Mouse (Mus musculus) stomach, embryonic 14.5 days (tissue): ENCODE data around the gene Ddah2. TPM values are rescaled to one million over a fixed set of nuclear protein-coding genes. Genes with fewer than 3 reads are reported as not detected.

Source experiments
- ATAC-seq: fragments of 200-750 bp; cut with Nextera tagmentation; 2 replicates; pipeline ENCODE4 v1.8.0; 2017; ENCODE audit warnings: low read depth, moderate TSS enrichment; ENCODE audit not compliant: insufficient number of reproducible peaks, insufficient read depth, low FRiP score
- H3K27ac ChIP-seq: fragments of 300-500 bp; sonication (generic); 2 replicates; pipeline ENCODE4 v1.5.1; 2014; ENCODE audit warnings: mild to moderate bottlenecking, low read length, moderate library complexity, mixed read lengths
- H3K27me3 ChIP-seq: fragments of 300-500 bp; sonication (generic); 2 replicates; pipeline ENCODE4 v1.6.1; 2014; ENCODE audit warnings: low read length, control low read depth, mixed read lengths; ENCODE audit not compliant: control insufficient read depth, insufficient read depth
- H3K36me3 ChIP-seq: fragments of 300-500 bp; sonication (generic); 2 replicates; pipeline ENCODE4 v1.6.1; 2014; ENCODE audit warnings: mild to moderate bottlenecking, control low read depth, low read length, moderate library complexity, mixed read lengths; ENCODE audit not compliant: control insufficient read depth, insufficient read depth
- H3K4me1 ChIP-seq: fragments of 300-500 bp; sonication (generic); 2 replicates; pipeline ENCODE4 v1.6.1; 2014; ENCODE audit warnings: low read length, control low read depth, mixed read lengths; ENCODE audit not compliant: control insufficient read depth, insufficient read depth
- H3K4me2 ChIP-seq: fragments of 300-500 bp; sonication (generic); replicated peaks from 2 replicates; pipeline ENCODE4 v1.6.1; 2014; ENCODE audit warnings: low read depth, low read length, control low read depth
- H3K4me3 ChIP-seq: fragments of 300-500 bp; sonication (generic); 2 replicates; pipeline ENCODE4 v1.5.1; 2014; ENCODE audit warnings: low read depth, low read length, control low read depth
- H3K9ac ChIP-seq: fragments of 300-500 bp; sonication (generic); replicated peaks from 2 replicates; pipeline ENCODE4 v1.6.1; 2014; ENCODE audit warnings: low read depth, mild to moderate bottlenecking, control low read depth, low read length, moderate library complexity, mixed read lengths
- H3K9me3 ChIP-seq: fragments of 300-500 bp; sonication (generic); 2 replicates; pipeline ENCODE4 v1.6.1; 2016; ENCODE audit warnings: low read depth, low read length, control low read depth; ENCODE audit not compliant: control insufficient read depth
- WGBS: fragments of 180-500 bp; shearing (Covaris S2); extraction: QIAGEN DNeasy Blood & Tissue Kit; methylation state at CpG from one replicate; pipeline ENCODE4 v1.1.7; 2014; 5-methylcytosine and 5-hydroxymethylcytosine counted together
- polyA plus RNA-seq: library from polyadenylated mRNA; unstranded; fragments of >200 nt; fragmentation: Nextera tagmentation; extraction: Ambion mirVana; gene quantifications from 2 replicates; pipeline ENCODE4 v1.2.1, GENCODE M21; 2014

Ddah2 gene
- polyA plus RNA-seq, 1 experiment from 2014 or later = 322 TPM

DNA sequence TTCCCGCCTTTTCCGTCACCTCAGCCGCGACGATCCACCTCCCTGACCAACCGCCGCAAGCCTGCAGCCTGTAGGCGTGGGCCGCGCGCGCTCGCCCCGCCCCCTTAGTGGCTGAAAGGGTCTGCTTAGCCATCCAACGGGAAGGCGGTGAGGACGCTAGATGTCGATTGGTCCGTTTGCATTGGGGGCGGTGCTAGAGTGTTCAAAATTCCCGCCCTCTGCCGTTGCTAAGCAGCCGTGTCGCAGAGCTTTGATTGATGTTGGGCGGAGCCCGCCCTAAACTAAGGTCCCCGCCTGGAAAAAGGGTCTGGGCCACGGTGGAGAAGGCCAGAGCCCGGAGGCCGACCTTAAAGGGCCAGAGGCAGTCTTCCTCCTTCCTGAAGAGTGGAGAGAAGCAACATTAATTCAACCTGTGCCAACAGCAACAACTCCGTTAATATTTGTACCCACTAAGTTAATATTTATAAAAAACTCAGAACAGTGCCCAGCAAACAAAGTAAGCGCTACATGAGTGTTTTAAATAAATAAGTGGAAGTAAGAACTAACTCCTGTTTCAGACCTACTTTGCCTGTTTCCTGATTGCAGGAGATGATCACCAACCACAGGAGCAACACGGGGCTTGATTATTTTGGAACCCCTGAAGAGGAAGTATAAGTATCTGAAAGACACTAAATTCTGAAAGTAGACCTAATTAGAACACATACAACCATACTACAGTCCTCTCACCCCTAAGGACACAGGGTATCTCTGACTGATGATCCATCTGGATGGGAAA, 12.0 kb upstream of the Ddah2 start, which contains the start of gene Msh5:
Msh5 (minus strand) TSS at position 65 of the 775 bp plus-strand sequence.
- Histone ChIP-seq H3K4me3 (peak within 1 kb of the TSS; percentile 61), H3K36me3 (no peaks in the 10 kb centered on the region), H3K9me3 (no peaks in the 10 kb centered on the region), H3K4me2 (peak within 1 kb of the TSS; percentile 98), H3K27me3 (no peaks in the 10 kb centered on the region), H3K9ac (peak within 1 kb of the TSS; percentile 92), H3K4me1 (peaks cover 36% of the 10 kb centered on the region), H3K27ac (peak within 1 kb of the TSS; percentile 100)
- ATAC-seq = peak; percentile 91
- 2% methylated on average over 33 of the region's 33 CpGs for WGBS

DNA sequence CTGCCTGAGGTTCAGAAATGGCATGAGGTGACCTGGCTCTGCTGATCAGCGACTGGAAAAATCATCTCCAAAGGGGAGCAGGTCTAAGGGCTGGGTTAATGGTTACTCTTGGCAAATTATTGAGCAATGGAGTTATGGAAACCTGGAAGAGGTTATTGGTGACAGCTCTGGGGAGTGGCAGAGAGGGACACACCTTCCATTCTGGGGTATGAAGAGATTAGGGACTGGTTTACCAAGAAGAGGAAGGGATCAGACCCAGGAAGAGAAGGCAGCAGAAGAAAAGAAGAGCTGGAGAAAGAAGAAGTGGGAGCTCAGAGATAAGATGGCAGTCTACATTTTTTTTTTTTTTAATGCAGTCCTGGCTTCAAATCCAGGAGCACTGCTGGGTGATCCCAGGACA, 11.1 kb upstream of the Ddah2 start:
- peak overlapping the region; percentile 28 for H3K4me2 ChIP-seq
- 38% methylated on average over 1 of the region's 1 CpGs for WGBS
- peaks cover 42% of the 10 kb centered on the region for H3K4me1 ChIP-seq
- H3K27me3 ChIP-seq = no peaks in the 10 kb centered on the region
- peaks cover 6% of the 10 kb centered on the region for H3K36me3 ChIP-seq
- H3K27ac ChIP-seq = peak overlapping the region; percentile 100
- H3K9me3 ChIP-seq = no peaks in the 10 kb centered on the region
- H3K9ac ChIP-seq = no peak overlapping the region
- no peak for ATAC-seq
- H3K4me3 ChIP-seq = no peak overlapping the region

DNA sequence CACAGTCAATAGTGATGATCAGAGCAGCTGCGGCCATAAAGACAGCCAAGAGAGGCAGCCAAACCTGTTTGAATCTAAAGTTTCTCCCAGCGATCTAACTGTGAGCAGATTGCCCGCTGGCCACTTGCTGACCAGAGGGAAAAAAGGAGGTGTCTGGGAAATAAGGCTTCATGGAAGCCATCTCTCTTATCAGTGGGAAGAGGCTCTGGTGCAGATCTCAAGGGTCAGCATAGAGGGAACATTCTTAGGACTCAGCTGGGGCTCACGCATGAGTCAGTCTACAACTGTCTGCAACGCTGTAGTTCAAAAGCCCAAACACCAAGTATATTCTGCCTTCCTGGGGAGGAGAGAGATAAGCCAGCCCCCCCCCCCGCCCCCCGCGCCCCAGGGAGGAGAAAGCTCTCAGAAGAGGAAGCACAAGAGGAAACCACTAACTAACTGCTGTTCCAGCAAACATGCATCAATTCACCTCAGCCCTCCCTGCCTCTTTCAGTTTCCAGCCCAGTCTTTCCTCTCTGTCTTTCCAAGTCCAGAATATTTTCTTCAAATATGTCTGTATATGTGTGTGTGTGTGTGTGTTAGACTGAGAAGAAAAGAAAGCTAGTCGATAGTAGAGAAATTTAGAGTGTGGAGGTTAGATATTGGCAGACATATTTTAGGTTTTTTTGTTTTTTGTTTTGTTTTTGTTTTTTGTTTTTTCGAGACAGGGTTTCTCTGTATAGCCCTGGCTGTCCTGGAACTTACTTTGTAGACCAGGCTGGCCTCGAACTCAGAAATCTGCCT, 10.5 kb upstream of the Ddah2 start:
- Histone ChIP-seq H3K4me3 (no peak overlapping the region), H3K4me2 (peak overlapping the region; percentile 28), H3K4me1 (peaks cover 46% of the 10 kb centered on the region), H3K27ac (peak overlapping the region; percentile 100), H3K27me3 (no peaks in the 10 kb centered on the region), H3K9me3 (no peaks in the 10 kb centered on the region), H3K36me3 (peaks cover 12% of the 10 kb centered on the region), H3K9ac (no peak overlapping the region)
- ATAC-seq = no peak
- WGBS = 27% methylated on average over 11 of the region's 11 CpGs

DNA sequence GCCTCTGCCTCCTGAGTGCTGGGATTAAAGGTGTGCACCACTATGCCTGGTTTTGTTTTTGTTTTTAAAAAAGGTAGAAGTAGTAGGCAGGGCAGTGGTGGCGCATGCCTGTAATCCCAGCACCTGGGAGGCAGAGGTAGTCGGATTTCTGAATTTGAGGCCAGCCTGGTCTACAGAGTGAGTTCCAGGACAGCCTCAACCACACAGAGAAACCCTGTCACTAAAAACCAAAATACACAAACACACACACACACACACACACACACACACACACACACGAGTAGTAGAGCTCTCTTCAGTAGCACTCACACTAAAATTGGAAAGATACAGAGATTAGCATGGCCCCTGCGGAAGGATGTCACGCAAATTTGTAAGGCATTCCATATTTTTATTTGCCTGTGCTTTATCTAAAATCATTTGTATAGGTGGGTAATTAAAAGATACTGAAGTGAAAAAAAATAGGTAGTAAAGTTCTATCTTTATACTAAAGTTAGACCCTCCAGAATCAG, 9.8 kb upstream of the Ddah2 start:
- 73% methylated on average over 5 of the region's 5 CpGs for WGBS
- no peak for ATAC-seq
- H3K4me3 ChIP-seq = peak overlapping the region; percentile 78; the same call in 1 of the 2 replicates
- H3K27ac ChIP-seq = peak overlapping the region; percentile 100
- H3K4me1 ChIP-seq = peaks cover 46% of the 10 kb centered on the region
- H3K4me2 ChIP-seq = peak overlapping the region; percentile 90
- H3K36me3 ChIP-seq = peaks cover 18% of the 10 kb centered on the region
- H3K9ac ChIP-seq = no peak overlapping the region
- H3K9me3 ChIP-seq = no peaks in the 10 kb centered on the region
- H3K27me3 ChIP-seq = no peaks in the 10 kb centered on the region

DNA sequence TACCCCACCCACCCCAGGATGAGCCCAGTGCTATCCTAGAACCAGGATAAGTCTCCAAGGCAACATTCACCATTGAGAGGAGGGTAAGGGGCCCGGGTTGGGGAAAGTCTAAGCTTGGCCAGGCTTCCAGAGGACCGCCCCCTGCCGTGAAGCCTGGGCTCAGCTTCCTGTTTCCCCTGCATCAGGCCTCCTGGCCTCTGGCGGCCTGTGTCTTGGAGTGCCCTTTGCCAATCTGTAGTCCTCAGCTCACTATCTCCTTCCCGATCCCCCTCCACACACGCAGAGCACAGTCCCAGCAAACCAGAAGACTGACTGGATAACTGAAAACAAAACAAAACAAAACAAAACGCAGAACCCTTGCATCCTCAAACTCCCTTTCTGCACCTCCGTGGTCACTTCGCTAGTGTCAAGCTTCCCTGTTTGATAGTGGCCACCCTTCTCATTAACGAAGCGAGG, 9.2 kb upstream of the Ddah2 start, which contains the start of gene Clic1:
Clic1 (plus strand) TSS at position 406 of the 456 bp plus-strand sequence.
- H3K27me3 ChIP-seq = no peaks in the 10 kb centered on the region
- peak within 1 kb of the TSS; percentile 90 for H3K4me2 ChIP-seq
- peak; percentile 40; the same call in 1 of the 2 replicates for ATAC-seq
- H3K9ac ChIP-seq = peak within 1 kb of the TSS; percentile 82
- peaks cover 46% of the 10 kb centered on the region for H3K4me1 ChIP-seq
- H3K27ac ChIP-seq = peak within 1 kb of the TSS; percentile 100
- WGBS = 2% methylated on average over 11 of the region's 11 CpGs
- H3K4me3 ChIP-seq = peak within 1 kb of the TSS; percentile 78
- peaks cover 24% of the 10 kb centered on the region for H3K36me3 ChIP-seq
- H3K9me3 ChIP-seq = no peaks in the 10 kb centered on the region

DNA sequence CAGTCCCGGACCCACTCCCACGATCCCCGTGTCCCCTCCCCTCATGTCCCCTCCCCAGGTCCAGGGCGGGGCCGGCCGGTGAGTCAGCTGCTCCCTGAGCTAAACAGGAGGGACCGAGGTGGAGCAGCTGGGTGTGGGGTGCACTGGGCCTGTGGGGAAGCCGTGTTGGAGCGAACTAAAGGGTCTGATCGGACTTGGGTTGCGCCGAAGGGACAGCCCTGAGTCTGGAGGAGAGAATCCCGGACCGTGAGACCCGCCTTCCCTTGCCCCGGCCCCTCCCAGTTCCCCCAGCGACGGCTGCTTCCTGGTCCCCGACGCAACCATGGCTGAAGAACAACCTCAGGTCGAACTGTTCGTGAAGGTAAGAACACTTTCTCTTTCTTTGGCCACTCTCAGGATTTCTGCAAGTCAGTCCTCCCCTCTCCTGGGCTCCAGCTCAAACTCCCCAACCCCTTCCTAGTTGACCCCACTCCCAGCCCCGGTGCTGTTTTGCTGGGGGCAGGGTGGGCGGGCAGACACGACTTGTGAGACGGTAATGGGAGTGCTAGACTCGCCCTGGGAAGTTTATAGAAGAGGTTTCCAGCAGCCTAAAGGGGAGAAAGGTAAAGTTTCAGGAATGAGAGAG, 8.6 kb upstream of the Ddah2 start:
- peaks cover 29% of the 10 kb centered on the region for H3K36me3 ChIP-seq
- peak; percentile 34; the same call in 1 of the 2 replicates for ATAC-seq
- H3K27me3 ChIP-seq = no peaks in the 10 kb centered on the region
- H3K4me2 ChIP-seq = peak overlapping the region; percentile 90
- H3K4me3 ChIP-seq = peak overlapping the region; percentile 78
- H3K9ac ChIP-seq = peak overlapping the region; percentile 82
- no peaks in the 10 kb centered on the region for H3K9me3 ChIP-seq
- peaks cover 44% of the 10 kb centered on the region for H3K4me1 ChIP-seq
- WGBS = under 1% methylated on average over 25 of the region's 27 CpGs
- peak overlapping the region; percentile 100 for H3K27ac ChIP-seq

DNA sequence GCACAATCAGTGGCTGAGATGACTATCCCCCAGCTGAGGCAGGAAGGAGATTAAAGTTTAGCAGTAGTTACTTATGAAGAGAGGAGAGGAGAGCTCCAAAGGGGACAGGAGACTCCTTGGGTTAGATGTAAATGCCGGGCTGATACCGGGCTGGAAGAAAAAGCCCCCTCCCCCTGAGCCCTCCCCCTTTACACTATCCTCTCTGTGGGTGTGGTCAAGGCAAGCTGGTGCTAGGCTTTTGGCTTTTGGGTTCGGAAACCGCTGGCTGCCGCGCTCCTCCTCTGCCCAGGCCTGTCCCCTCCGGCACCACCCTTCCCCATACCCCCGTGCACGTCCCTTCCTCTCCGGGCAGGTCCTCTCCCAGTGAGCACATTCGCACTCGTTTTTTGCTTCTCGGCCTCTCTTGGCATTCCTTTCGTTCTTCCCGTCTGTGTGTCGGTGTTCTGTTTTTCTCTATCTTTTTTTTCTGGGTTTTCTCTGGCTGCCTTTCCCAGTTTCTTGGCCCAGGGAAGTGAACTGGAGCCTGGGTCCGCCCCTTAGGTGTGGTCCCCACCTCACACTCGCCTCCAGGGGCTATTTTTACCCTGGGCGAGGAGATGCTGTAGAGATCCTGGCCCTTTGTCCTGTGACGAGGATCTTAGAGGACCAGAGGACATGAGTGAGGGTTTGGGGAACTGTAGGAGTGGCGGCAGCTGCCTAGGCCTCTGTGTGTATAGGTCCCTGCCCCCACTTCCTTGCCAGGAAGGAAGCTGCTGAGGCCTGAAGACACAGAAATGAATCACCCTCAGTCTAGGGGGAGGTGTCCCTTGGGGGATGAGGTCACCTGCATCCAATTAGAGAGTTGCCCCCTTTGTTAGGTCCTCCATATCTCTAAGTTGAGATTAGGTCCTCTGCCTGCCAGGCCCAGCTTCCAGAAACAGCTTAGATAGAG, 7.4 kb upstream of the Ddah2 start:
- Histone ChIP-seq H3K4me2 (peak overlapping the region; percentile 90), H3K4me1 (peaks cover 37% of the 10 kb centered on the region), H3K27ac (peak overlapping the region; percentile 100), H3K4me3 (peak overlapping the region; percentile 78), H3K36me3 (peaks cover 41% of the 10 kb centered on the region), H3K27me3 (no peaks in the 10 kb centered on the region), H3K9ac (peak overlapping the region; percentile 45), H3K9me3 (no peaks in the 10 kb centered on the region)
- WGBS = under 1% methylated on average over 21 of the region's 21 CpGs
- peak; percentile 59 for ATAC-seq
